Mouse (Mus musculus): ENCODE measurements around the gene Setd1b.
A peak's percentile ranks its signal among the peaks of the same experiment; 100 is the strongest.

The Setd1b gene

GRCm38 (mm10) chr5:123140694-123141554, 1.1 kb upstream of the Setd1b start:
- peak; percentile 97 for DNase-seq (ENCODE audit: low spot score)

GRCm38 (mm10) chr5:123141555-123142160, 335 bp upstream of the Setd1b start:
- peak; percentile 77 for DNase-seq (ENCODE audit: low spot score)

GRCm38 (mm10) chr5:123143251-123143970, 1.4 kb downstream of the Setd1b start:
- peak; percentile 76 for DNase-seq (ENCODE audit: low spot score)

- DNase-seq (ENCODE audit: low spot score): peak; percentile 41
Measured at GRCm38 (mm10) chr5:123143971-123144745, 2.2 kb downstream of the Setd1b start.

- DNase-seq (ENCODE audit: low spot score): no peak
Measured at GRCm38 (mm10) chr5:123144746-123145590, 3.0 kb downstream of the Setd1b start.

GRCm38 (mm10) chr5:123146357-123146756, 4.4 kb downstream of the Setd1b start:
- DNase-seq (ENCODE audit: low spot score): no peak

- no peak for DNase-seq (ENCODE audit: low spot score)
Measured at GRCm38 (mm10) chr5:123147569-123147968, 5.6 kb downstream of the Setd1b start.

GRCm38 (mm10) chr5:123148073-123148722, 6.2 kb downstream of the Setd1b start:
- DNase-seq (ENCODE audit: low spot score): no peak

GRCm38 (mm10) chr5:123149451-123150400, 7.7 kb downstream of the Setd1b start:
- peak; percentile 88 for DNase-seq (ENCODE audit: low spot score)

GRCm38 (mm10) chr5:123150641-123151040, 8.6 kb downstream of the Setd1b start:
- no peak for DNase-seq (ENCODE audit: low spot score)

- no peak for DNase-seq (ENCODE audit: low spot score)
Measured at GRCm38 (mm10) chr5:123151077-123151476, 9.1 kb downstream of the Setd1b start.

GRCm38 (mm10) chr5:123151707-123152362, 9.8 kb downstream of the Setd1b start:
- DNase-seq (ENCODE audit: low spot score): no peak

- DNase-seq (ENCODE audit: low spot score): no peak
Measured at GRCm38 (mm10) chr5:123152901-123153300, 10.9 kb downstream of the Setd1b start.

- DNase-seq (ENCODE audit: low spot score): peak; percentile 86
Measured at GRCm38 (mm10) chr5:123155425-123155824, 13.4 kb downstream of the Setd1b start.

GRCm38 (mm10) chr5:123156763-123157162, 14.8 kb downstream of the Setd1b start:
- no peak for DNase-seq (ENCODE audit: low spot score)

GRCm38 (mm10) chr5:123157972-123158371, 16.0 kb downstream of the Setd1b start:
- DNase-seq (ENCODE audit: low spot score): no peak

GRCm38 (mm10) chr5:123159446-123159845, 17.5 kb downstream of the Setd1b start:
- no peak for DNase-seq (ENCODE audit: low spot score)

GRCm38 (mm10) chr5:123159866-123160265, 17.9 kb downstream of the Setd1b start:
- DNase-seq (ENCODE audit: low spot score): no peak

- no peak for DNase-seq (ENCODE audit: low spot score)
Measured at GRCm38 (mm10) chr5:123160341-123160740, 18.3 kb downstream of the Setd1b start.

Measured in embryo, embryonic 10.5 days (tissue).